Mouse (Mus musculus) kidney, adult 10 weeks (tissue): ENCODE measurements around the gene Zscan21. TPM values are rescaled to one million over a fixed set of nuclear protein-coding genes. Genes with fewer than 3 reads are reported as not detected.

Experiments
- polyA plus RNA-seq: library from polyadenylated mRNA; stranded (reverse); fragments of 350-450 nt; fragmentation: Illumina TruSeq; extraction: RNeasy Lipid Tissue Mini Kit (QIAGEN cat#74804); gene quantifications from one replicate; pipeline ENCODE4 v1.2.3, GENCODE M21; 2014; ENCODE audit warnings: low read depth, low replicate concordance

Zscan21 gene
- polyA plus RNA-seq, result 17.5 TPM

DNA sequence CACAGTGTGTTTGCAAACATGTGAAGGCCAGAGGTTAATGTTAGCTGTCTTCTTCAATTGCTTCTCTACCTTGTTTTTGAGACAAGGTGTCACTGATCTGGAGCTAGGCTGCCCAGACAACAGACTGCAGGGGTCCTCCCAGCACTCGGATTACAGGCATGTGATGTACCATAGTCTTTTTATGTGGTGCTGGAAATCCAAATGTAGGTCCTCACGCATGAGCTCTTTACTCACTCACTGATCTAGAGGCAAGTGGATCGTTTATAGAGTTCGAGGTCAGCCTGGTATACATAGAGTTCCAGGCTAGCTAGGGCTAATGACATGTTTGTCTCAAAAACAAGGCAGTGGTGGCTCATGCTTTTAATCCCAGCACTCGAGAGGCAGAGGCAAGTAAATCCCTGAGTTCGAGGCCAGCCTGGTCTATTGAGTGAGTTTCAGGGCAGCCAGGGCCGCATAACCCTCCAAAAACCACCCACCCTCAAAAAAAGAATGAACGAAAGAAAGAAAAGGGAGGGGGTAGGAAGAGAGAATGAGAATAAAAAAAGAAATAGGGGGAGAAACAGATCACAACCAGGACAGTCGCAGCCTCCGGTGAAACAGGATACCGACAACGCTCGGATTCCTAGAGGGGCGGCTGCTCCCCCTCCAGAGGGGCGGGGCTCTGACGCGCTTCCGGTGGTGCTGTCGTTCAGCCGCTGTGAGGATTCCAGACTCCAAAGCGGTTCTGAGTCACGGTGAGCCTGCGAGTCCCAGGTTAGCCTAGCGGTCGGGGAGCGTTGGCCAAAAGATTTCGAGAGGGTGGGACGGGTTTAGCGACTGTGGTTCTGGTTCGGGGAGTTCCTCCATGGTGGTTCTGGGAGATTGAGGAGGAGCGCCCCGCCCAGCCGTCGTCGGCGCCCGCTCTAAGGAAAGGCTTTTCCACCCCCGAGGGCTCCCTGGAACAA, at the start of gene Zscan21:
TSS of gene Zscan21 (plus strand) at position 649 of the 944 bp plus-strand sequence.

DNA sequence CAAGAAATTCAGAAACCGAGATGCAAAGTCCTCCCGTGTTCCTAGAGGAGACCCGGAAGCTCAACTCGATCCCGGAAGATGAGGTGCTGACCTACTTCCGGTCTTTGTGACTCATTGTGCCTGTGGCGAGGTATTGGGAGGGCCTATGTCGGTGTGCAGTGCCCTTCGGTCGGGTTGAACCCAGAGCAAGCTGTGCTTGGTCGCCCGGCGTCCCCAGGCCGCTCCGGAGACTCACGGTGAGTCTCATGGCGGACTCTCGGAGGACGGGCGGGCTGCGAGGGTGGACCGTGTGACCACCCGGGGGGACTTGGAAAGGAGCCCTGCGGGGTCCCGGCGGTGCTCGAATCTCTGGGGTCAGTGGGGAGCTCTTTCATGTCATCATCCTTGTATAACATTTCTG, 31.7 kb upstream of the Zscan21 start, which contains the start of gene Zkscan1:
TSS of gene Zkscan1 (plus strand) at position 89 of the 400 bp plus-strand sequence.

DNA sequence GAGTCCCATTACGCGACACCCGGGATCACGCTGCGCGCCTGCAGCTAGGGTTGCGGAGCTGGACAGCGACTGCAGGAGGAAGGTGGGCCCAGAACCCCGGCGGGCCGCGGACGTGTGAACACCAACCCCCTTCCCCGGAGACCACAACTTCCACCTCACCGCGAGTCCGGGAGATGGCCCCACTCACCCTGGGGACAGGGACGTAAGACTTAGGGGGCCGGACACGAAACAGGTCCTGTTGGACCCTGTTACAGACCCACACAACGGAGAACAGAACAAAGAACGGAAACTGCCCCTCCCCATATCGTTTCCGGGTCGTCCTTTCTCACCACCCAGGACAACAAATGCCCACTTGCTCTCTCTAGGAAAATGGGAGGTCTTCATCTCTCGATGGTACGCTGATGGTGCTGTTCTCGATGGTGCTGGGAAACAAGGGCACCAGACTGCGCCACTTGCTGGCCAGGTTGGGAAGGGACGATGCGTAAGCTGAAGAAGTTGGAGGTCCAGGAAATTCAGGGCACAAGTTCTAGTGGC, 38.8 kb downstream of the Zscan21 start, which contains the start of gene Zfp113:
TSS of gene Zfp113 (minus strand) at position 302 of the 534 bp plus-strand sequence.

DNA sequence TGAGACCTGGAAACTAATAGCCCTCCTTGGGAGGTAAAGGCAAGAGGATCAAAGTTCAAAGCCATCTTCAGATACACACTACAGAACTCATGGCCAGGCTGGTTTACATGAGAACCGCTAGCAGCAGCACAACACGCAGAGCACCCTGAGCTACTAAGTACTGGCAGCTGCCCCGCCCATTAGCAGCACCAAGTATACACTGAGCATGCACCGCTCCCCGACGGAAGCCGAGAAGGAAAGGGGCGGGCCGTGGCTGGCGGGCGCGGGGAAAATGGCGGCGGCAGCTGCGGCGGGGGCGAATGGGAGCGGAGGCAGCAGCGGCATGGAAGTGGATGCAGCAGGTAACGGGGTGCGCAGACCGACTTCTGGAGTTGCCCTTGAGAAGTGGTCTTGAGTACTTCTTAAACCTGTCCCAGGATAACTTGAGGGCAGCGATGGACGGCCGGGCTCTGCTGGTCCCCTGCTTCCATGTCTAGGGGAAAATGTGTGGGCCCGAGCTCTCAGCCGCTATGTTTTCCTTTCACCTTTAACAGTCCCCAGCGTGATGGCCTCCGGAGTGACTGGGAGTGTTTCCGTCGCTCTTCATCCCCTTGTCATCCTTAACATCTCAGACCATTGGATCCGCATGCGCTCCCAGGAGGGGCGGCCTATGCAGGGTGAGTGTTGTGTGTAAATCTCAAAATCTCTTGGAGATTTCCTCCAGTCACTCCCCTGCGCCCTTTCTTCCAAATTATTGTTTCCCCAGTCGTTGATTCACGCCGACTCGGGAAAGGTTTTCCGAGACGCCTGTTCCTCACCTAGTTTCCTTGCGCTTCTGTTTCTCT, 44.4 kb downstream of the Zscan21 start, which contains the start of gene Cops6:
TSS of gene Cops6 (plus strand) at position 230 of the 824 bp plus-strand sequence.

DNA sequence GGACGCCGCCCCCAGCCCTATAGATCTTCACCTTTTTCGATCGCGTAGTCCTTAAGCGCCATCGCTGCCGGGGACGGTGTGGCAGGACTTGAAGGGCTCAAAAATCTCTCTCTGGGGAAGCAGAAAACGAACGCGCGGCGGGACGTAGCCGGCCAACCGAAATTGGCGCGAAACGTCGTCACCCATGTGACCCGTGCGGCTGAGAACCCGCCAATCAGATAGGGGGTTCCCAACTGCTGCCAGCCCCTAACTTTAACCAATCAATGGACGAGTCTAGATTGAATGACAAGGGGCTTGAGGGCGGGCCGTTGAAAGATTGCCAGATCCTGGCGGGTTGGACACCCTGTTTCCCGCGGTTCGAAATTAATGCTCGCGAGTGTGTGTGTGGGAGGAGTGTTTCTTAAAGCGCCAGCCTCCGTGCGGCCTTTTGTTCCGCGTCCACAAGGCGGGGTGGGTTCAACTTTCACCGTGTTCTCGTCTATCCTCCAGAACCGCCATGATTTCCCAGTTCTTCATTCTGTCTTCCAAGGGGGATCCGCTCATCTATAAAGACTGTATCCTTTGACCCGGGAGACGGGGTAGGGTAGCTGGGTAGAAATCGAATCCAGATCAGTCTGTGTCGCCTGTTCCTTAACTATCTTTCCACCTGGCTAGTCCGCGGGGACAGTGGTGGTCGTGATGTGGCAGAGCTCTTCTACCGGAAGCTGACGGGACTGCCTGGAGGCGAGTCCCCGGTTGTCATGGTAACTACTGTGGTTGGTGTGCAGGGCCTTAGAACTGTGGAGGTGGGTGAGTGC, 55.2 kb downstream of the Zscan21 start, which contains the start of the genes Ap4m1 and Mcm7:
TSS of gene Ap4m1 (plus strand) at position 308 of the 797 bp plus-strand sequence.
TSS of gene Mcm7 (minus strand) at position 728 of the 797 bp plus-strand sequence.

Other genes starting within 250 kb of the Zscan21 start
- not detected for gene Pilrb2, start 245.1 kb upstream of the Zscan21 start, polyA plus RNA-seq
- 1.7 TPM for gene Cyp3a13, start 195.3 kb upstream of the Zscan21 start, polyA plus RNA-seq
- not detected for gene Gjc3, start 153.8 kb upstream of the Zscan21 start, polyA plus RNA-seq
- gene Azgp1, start 135.4 kb upstream of the Zscan21 start, polyA plus RNA-seq, result 14.1 TPM
- not detected for gene Smok3a, start 95.6 kb upstream of the Zscan21 start, polyA plus RNA-seq
- gene Smok3b, start 95.5 kb upstream of the Zscan21 start, polyA plus RNA-seq, result not detected
- gene Smok3c, start 63.7 kb upstream of the Zscan21 start, polyA plus RNA-seq, result not detected
- 50.9 TPM for gene Zkscan1, start 31.8 kb upstream of the Zscan21 start, polyA plus RNA-seq
- gene Zfp113, start 38.8 kb downstream of the Zscan21 start, polyA plus RNA-seq, result 16.9 TPM
- 75.6 TPM for gene Cops6, start 44.2 kb downstream of the Zscan21 start, polyA plus RNA-seq
- 4.8 TPM for gene Ap4m1, start 55.1 kb downstream of the Zscan21 start, polyA plus RNA-seq
- 6.9 TPM for gene Mcm7, start 55.5 kb downstream of the Zscan21 start, polyA plus RNA-seq
- gene Taf6, start 70.5 kb downstream of the Zscan21 start, polyA plus RNA-seq, result 2.7 TPM
- gene Cnpy4, start 70.6 kb downstream of the Zscan21 start, polyA plus RNA-seq, result 9.6 TPM
- 0.36 TPM for gene Mblac1, start 77.4 kb downstream of the Zscan21 start, polyA plus RNA-seq
- gene Nxpe5, start 109.0 kb downstream of the Zscan21 start, polyA plus RNA-seq, result not detected
- gene Lamtor4, start 138.6 kb downstream of the Zscan21 start, polyA plus RNA-seq, result 2.1 TPM
- 1.3 TPM for gene BC037034, start 147.1 kb downstream of the Zscan21 start, polyA plus RNA-seq
- not detected for gene Gal3st4, start 155.9 kb downstream of the Zscan21 start, polyA plus RNA-seq
- not detected for gene Gm43720, start 163.1 kb downstream of the Zscan21 start, polyA plus RNA-seq
- not detected for gene Gpc2, start 163.1 kb downstream of the Zscan21 start, polyA plus RNA-seq
- not detected for gene Stag3, start 163.3 kb downstream of the Zscan21 start, polyA plus RNA-seq
- gene Pvrig, start 225.1 kb downstream of the Zscan21 start, polyA plus RNA-seq, result not detected